Mouse (Mus musculus) embryonic stem cell, embryonic (primary cell): ENCODE measurements around the gene Pilra.

Experiments used
- CTCF ChIA-PET, 4 experiments: fragments of 300-600 bp in 2 of 4; fragments of 350-600 bp in 2 of 4; sonication (Branson Sonifier 250); formaldehyde crosslinking; loops; one replicate each; lab custom pipeline; 2022; ENCODE audit warnings: inconsistent platforms in 2 of 4; lab: Charles Lee
- POLR2A ChIA-PET, 4 experiments: fragments of 300-600 bp in 2 of 4; fragments of 350-600 bp in 2 of 4; sonication (Branson Sonifier 250); formaldehyde crosslinking; loops; one replicate each; lab custom pipeline; 2022; ENCODE audit warnings: antibody characterized with exemption in 4 of 4, inconsistent platforms in 1 of 4; lab: Charles Lee

The Pilra gene

DNA sequence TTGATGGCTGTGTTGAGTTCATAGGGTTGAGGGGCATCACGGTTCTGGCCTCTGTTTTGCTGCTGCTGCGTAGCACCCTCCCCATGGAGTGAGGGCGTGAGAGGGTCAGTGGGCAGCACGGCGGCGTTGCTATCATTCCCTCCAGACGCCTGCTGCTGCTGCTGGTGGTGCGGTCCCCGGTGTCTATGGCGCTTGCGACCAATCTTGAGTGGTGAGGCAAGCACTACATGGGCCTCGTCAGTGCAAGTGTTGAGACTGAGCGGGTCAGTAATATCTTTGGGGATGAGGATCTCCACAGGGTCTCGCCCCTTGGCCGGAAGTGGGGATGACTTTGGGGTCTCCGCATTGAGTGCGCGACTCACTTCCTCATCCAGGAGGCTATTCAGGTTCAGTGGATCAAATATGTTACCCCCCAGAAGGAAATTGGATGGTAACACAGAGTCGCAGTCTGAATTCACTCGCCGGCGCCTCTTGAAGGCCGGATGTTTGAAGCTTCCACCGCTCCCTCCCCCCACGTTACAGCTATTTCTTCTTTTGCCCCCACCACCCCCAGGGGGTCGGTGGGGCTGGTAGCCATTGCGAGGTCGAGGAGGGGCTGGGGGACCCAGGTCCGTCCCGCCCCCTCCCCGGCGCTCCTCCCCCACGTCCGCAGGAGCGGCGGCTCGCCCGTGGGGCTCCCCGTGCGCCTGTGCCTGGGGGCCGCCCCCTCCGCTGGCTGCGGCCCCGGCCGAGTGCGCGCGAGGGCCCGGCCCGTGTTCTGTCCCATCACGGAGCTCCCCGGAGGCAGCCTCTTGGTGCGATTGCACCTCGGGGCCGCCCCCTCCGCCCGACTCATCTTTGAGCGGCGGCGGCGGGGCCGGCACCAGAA lies 50.7 kb downstream of the Pilra start:
- ChIA-PET POLR2A (interaction anchor here in 3 of 4 experiments (0.6 to 4.6 kb wide), 26 partner anchors 8 to 448 kb away, joined by 3 to 52 read pairs (median 4); partner anchors contain the start of genes Fbxo24 (in 2 of the 3), Lrch4 (in 2 of the 3), Pop7 (in 2 of the 3) and Zkscan1 (in 2 of the 3)), CTCF (interaction anchor here in 1 of 4 experiments (1.9 kb wide), 1 partner anchor 15 kb away, joined by 6 read pairs; no protein-coding TSS in a partner anchor)

DNA sequence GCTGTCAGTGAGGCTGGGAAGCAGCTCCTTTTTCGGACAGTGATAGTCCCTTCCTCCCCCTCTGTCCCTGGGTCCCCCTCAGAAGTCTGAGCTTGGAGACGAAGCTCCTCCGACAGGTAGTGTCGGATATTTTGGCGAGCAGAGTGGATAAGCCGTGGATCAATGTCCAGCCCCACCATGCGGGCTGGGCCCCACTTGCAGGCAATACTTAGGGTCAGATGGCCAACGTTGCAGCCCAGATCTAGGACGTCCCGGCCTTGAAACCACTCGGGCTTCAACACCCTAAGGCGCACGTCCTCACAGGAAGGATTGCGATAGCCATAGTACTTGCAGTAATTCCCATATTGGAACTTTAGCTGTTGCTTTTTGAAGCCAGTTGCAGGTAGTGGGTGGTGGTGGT lies 51.5 kb downstream of the Pilra start:
- CTCF ChIA-PET = interaction anchor here in 3 of 4 experiments (0.5 to 0.7 kb wide), 3 partner anchors 29 to 184 kb away, joined by 3 to 4 read pairs (median 3); no protein-coding TSS in a partner anchor

DNA sequence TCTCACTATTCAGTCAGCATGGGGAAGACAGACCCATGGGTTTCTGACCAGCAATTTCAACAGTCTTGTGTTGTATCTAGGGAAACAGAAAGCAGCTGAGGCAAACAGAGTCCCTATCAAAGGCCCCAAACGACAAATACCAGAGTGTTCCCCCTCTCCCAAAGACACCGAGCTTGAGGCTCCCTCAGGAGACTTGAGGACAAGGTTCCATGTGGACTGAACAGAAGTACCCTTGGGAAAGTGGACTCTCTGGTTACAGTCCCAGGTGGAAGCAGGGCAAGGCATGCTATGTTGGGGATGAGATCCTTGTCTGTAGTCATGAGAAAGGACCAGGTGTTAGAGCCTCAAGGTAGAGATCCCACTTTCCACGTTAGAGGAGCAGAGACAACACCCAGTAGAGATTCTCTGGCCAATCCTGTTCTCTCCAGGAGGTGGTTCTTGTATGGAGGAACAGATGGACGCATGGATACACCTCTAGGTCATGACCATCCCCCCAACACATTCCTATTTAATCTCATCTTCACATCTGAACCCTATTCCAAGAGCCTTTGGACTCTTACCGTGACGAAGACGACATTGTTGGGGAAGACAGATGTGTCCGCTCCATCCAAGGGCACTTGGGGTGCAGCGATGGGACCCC lies 52.1 kb downstream of the Pilra start:
- ChIA-PET CTCF (interaction anchor here in 3 of 4 experiments (0.5 to 0.7 kb wide), 4 partner anchors 29 to 623 kb away, joined by 3 to 4 read pairs (median 3); no protein-coding TSS in a partner anchor), POLR2A (interaction anchor here in 2 of 4 experiments (0.7 to 4.6 kb wide), 4 partner anchors 9 to 156 kb away, joined by 3 to 44 read pairs (median 4); partner anchors contain the start of genes Fbxo24 (in 1 of the 2), Lrch4 (in 1 of the 2) and Nyap1 (in 1 of the 2))

More for the DNA sequence above, 51.5 kb downstream of the Pilra start:
- POLR2A ChIA-PET = interaction anchor here in 1 of 4 experiments (1.2 to 4.6 kb wide), 4 partner anchors 10 to 300 kb away, joined by 3 to 44 read pairs (median 4); partner anchors contain the start of genes Fbxo24, Lrch4, Nyap1 and Zkscan1

DNA sequence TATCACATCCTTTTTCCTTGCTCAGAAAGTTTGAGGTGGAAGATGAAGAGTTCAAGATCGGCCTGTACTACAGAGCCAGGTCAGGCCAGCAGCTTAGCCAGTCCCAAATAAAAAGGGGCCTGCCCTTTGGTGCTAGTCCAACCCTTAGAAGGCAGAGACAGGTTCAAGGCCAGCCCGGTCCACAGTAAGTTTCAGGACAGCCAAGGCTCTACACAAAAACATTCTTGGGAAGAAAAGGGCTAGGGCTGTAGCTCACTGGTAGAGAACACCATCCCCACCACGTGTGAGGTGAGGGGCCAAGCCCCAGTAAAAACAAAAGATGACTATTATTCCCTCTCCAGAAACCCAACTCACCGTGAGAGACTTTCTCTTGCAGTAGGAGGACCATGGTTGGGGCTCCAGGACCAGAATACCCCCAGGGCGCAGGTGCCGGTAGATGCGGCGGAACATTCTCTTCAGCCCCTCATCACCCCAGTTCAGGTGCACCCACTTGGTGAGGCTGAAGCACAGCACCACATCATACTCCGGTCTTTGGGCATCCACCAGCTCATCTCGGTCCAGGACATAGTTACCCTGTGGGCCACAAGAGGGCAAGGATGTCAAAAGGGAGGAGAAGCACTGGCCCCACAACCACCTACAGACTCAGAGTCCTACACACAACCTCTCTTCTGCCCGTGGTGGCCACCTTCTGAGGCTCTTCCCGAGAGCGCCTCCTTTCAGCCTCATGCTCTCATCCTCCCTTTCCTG lies 53.1 kb downstream of the Pilra start:
- POLR2A ChIA-PET = interaction anchor here in 1 of 4 experiments (1.0 to 4.6 kb wide), 3 partner anchors 8 to 387 kb away, joined by 3 to 44 read pairs (median 3); no protein-coding TSS in a partner anchor
- CTCF ChIA-PET = interaction anchor here in 1 of 4 experiments (0.5 to 1.6 kb wide), 4 partner anchors 23 to 721 kb away, joined by 3 to 5 read pairs (median 3); no protein-coding TSS in a partner anchor

DNA sequence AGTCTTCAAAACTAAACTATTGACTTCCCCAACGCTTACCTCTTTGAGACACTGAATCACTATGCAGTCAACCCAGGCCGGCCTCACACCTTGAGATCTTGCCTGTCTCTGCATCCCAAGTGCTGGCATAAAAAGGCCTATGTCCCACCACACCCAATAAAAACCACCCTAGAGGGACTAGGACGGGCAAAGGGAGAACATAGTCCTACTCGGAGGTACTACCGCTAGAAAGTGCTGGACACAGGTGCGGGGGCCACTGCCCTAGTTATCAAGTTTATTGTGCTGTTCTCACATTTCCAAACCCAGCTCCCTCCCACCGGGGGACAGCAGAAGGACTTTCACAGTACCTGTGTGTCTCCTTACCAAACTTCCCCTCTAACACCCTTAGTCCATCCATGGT lies 54.4 kb downstream of the Pilra start:
- ChIA-PET CTCF (interaction anchor here in 1 of 4 experiments (1.6 kb wide), 1 partner anchor 21 kb away, joined by 5 read pairs; no protein-coding TSS in a partner anchor), POLR2A (interaction anchor here in 1 of 4 experiments (0.8 to 1.3 kb wide), 3 partner anchors 8 to 260 kb away, joined by 3 read pairs; no protein-coding TSS in a partner anchor)

DNA sequence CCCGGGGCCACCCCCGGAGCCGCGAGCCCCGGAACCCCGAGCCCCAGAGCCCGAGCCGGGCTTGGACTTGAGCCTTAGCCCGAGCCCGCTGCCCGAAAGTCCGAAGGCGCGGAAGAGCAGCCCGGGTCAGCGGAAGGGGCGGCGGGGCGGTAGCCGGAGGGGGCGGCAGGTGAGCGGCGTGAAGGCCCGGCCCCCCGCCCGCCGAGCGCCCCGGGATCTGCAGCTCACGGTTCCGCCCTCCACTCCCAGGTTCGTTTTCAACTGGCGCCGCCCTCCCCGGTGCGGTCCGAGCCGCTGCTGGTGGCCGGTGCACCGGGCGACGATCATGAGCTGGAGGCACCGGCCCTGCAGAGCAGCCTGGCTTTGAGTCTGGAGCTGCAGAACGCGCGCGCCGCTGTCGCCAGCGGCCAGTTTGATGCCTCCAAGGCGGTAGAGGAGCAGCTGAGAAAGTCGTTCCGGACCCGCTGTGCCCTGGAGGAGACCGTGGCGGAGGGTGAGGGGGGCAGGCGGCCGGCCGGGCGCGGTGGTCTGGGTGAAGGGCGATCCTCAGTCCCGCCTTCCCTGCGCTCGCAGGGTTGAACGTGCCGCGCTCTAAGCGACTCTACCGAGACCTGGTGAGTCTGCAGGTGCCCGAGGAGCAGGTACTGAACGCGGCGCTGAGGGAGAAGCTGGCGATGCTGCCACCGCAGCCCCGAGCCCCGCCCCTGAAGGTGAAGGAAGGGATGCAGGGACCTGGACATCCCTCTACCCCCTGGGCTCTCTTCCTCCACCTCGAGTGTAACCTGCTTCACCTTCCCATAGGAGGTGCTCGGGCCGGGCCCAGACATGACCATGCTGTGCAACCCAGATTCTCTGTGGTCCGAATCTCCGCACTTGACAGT lies 56.8 kb downstream of the Pilra start:
- ChIA-PET POLR2A (interaction anchor here (0.5 to 4.0 kb wide), 22 partner anchors 7 to 707 kb away, joined by 3 to 52 read pairs (median 3); partner anchors contain the start of genes Agfg2 (in 1 of the 4), Mepce (in 1 of the 4), Pop7 (in 1 of the 4) and Serpine1 (in 1 of the 4)), CTCF (interaction anchor here in 3 of 4 experiments (0.5 to 1.2 kb wide), 9 partner anchors 13 to 420 kb away, joined by 3 to 5 read pairs (median 3); partner anchors contain the start of genes Nyap1 (in 1 of the 3) and Sap25 (in 1 of the 3))

DNA sequence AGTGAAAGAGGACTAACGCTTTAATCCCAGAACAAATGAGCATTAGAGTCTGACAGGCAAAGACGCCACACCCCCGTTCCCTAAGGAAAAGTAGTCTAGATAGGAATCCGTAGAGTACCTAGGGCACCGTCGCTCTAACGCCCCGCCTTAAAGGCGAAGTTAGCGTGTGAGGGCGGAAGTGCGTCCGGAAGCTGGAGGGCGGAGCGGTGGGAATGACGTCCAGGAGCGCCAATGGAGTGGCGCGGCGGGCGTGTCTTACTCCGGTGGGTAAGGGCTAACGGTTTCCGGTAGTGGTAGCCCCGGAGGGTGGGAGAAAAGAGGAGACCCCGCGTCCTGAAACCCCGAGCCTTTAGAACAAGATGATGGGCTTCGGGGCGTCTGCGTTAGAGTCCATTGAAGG lies 57.4 kb downstream of the Pilra start, which contains the start of gene Ppp1r35:
Gene Ppp1r35 (plus strand): TSS at position 215 of the 400 bp plus-strand sequence.
- CTCF ChIA-PET = interaction anchor here in 3 of 4 experiments (0.5 to 1.2 kb wide), 8 partner anchors 12 to 137 kb away, joined by 3 to 5 read pairs (median 3); partner anchors contain the start of genes Nyap1 (in 1 of the 3) and Sap25 (in 1 of the 3)
- POLR2A ChIA-PET = interaction anchor here (0.5 to 4.0 kb wide), 21 partner anchors 8 to 707 kb away, joined by 3 to 52 read pairs (median 3); partner anchors contain the start of genes Agfg2 (in 1 of the 4), Mepce (in 1 of the 4), Pop7 (in 1 of the 4) and Serpine1 (in 1 of the 4)

DNA sequence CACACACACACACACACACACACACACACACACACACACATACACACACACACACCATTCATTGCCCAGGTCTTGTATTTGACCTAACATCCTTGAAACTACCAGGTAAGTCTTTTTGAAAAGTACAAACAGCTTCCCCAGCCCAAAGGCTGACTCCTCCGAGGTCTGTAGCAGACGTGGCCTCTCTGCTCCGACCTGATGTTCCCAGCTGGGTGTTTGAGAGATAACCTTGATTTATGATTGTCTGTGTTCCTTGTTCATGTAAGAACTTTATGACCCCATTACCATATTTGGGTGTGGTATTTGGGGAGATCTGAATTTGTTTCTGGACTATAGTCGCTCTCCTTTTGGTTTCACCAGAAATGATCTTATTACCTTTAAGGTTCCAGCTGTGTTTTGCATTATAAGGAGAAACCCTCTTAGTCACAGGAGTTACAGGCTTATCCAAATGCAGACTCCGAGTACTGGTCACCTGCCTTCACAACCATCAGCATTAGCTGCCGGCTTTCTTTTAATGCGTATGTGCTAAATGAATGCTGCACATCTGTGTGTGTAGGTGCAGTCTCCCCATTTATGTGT lies 58.7 kb downstream of the Pilra start:
- ChIA-PET POLR2A (interaction anchor here (0.5 to 6.2 kb wide), 44 partner anchors 8 to 1820 kb away, joined by 3 to 52 read pairs (median 4); partner anchors contain the start of genes Pop7 (in 3 of the 4), Tsc22d4 (in 3 of the 4), Mepce (in 2 of the 4) and Zcwpw1 (in 2 of the 4)), CTCF (interaction anchor here in 3 of 4 experiments (0.6 to 4.0 kb wide), 16 partner anchors 9 to 473 kb away, joined by 3 to 20 read pairs (median 6); partner anchors contain the start of genes Sap25 (in 2 of the 3), Pcolce (in 1 of the 3) and Pop7 (in 1 of the 3))

DNA sequence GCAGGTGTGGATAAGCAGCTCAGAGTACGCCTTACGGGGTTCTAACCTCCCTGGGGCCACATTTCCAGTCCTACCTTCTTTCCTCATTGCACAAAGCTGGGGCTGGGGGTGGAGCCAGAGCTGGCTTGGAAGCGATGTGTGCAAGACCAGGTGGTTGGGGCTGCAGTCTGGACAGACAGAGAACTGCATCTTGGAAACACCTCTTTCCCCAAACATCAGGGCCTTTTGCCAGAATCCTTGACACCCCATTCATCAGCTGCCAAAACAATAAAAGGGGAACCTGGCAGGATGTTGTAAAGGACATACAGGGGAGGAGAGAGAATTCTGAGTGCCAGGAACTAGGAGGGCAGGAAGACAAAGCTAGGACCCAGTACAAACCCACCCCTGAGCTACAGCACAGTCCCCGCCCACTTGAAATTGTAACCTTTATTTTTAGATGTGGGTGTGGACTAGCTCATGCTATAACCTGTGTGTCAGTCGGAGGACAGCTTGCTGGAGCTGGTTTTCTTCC lies 59.6 kb downstream of the Pilra start:
- ChIA-PET POLR2A (interaction anchor here (0.6 to 6.2 kb wide), 50 partner anchors 9 to 1819 kb away, joined by 3 to 52 read pairs (median 4); partner anchors contain the start of genes Pop7 (in 3 of the 4), Tsc22d4 (in 3 of the 4), Mepce (in 2 of the 4) and Zcwpw1 (in 2 of the 4)), CTCF (interaction anchor here in 3 of 4 experiments (0.5 to 4.0 kb wide), 26 partner anchors 8 to 1960 kb away, joined by 3 to 20 read pairs (median 4); partner anchors contain the start of genes Sap25 (in 2 of the 3), Micall2 (in 1 of the 3), Nyap1 (in 1 of the 3) and Pop7 (in 1 of the 3))

DNA sequence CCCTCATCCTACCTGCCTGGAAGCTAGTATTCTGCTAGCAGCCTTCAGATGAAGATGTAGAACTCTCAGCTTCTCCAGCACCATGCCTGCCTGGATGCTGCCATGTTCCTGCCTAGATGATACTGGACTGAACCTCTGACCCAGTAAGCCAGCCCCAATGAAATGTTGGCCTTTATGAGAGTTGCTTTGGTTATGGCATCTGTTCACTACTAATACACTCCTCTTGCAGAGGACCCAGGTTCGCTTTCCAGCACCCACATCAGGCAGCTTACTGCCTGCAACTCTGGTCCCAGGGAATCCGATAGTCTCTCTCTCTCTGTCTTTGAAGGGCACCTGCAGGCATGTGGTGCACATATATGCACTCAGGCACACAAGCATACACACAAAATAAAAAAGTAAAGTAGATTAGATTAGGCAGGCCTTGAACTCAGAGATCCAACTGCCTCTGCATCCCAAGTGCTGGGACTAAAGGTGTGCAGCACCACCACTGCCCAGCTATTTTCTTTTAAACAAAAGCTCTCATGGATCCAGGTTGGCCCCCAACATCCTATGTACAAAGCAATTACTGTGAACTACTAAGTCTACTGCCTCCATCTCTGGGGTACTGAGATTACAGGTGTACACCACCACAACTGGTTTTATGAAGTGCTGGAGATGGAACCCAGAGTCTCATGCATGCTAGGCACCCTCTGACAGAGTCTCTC lies 60.3 kb downstream of the Pilra start:
- ChIA-PET POLR2A (interaction anchor here (0.7 to 6.2 kb wide), 27 partner anchors 8 to 380 kb away, joined by 3 to 52 read pairs (median 4); partner anchors contain the start of genes Mepce (in 2 of the 4), Tsc22d4 (in 2 of the 4), Zcwpw1 (in 2 of the 4) and Agfg2 (in 1 of the 4)), CTCF (interaction anchor here in 3 of 4 experiments (0.6 to 4.0 kb wide), 17 partner anchors 10 to 1961 kb away, joined by 3 to 20 read pairs (median 6); partner anchors contain the start of genes Micall2 (in 1 of the 3), Nyap1 (in 1 of the 3), Pop7 (in 1 of the 3) and Sap25 (in 1 of the 3))

DNA sequence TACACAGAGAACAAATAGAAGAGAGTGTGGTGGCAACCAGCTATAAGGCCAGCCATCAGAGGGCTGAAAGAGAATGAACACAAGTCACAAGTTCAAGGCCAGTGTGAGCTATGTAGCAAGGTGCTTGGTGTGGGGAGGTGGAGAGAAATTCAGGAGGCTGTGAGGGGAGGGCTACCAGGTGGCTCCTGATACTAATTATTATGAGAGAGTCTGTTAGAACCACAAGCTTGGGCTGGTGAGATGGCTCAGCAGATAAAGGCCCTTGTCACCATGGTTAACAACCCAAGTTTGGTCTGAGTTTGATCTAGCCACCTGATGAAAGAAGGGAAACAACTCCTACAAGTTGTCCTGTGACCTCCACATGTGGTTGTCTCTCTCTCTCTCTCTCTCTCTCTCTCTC lies 63.3 kb downstream of the Pilra start:
- POLR2A ChIA-PET = interaction anchor here in 2 of 4 experiments (1.2 to 6.2 kb wide), 5 partner anchors 8 to 14 kb away, joined by 3 to 44 read pairs (median 4); partner anchors contain the start of genes Mepce (in 1 of the 2) and Zcwpw1 (in 1 of the 2)
- CTCF ChIA-PET = interaction anchor here (0.6 to 1.8 kb wide), 10 partner anchors 13 to 469 kb away, joined by 3 to 7 read pairs (median 3); no protein-coding TSS in a partner anchor
